Mouse (Mus musculus) urinary bladder, postnatal 4 days (tissue): ENCODE results near the gene Ankrd39.
A peak's percentile ranks its signal among the peaks of the same experiment; 100 is the strongest.
"Not testable (repeated sequence)": the region's sequence is repeated elsewhere in the genome, so short reads cannot be mapped to it uniquely, and the experiment has no call there.

Experiments
- DNase-seq, 2 experiments: peaks; one replicate each; pipeline ENCODE4 v3.0.0; 2021 to 2022; ENCODE audit warnings: low spot score in 2 of 2

Gene Ankrd39

DNA sequence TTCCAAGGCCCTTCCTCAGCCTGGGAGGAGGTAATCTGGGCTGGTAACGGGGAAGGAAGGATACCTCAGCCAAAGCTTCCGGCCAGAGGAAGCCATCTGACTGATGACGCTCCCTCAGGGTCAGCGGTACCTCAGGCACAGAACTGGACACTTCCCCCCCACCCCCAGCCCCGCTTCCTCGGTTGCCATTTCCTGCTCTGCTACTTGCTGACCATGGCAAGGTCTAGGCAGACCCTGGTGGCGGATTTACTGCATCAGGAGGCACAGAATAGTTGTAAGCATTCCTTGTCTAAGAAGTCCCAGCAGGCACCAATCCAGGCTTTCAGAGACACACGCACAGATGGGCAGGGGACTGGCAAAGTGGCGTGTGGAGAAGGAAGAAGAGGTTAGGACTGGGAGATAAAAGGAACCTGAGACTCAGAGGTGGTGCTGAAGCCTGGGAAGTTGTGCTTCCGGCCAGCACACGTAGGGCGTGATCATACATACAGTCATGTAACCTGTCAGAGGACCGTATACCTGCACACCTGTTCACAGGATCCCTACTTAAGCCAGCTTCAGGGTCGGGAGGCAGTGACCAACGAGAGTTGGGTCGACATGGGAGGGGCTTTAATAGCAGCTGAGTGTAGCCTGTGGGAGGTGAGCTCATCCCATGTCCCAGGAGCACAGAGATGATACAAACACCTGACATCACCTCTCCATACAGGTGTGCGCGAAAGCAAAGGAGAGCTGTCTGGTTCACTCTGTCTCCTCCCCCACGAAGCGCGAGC lies 7.6 kb upstream of the Ankrd39 start:
- no peak for DNase-seq

DNA sequence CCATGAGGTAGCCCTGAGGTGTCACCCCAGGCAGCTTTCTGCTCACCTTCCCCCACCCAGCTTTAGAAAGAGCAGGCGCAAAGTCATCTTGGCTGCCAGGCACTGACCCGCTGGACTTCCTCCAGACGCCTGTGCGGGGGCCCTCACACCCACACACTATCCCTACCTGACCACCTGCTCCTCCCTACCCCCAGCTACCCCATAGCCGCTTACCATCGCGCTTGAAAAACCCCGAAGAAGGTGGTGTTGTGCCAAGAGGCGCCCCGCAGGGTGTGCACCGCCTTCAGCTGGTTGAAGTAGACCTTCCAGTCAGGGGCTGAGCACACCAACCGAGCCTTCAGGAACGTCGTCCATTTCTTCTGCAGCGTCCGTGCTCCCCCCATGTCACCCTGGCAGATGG lies 5.3 kb upstream of the Ankrd39 start:
- no peak for DNase-seq

GRCm38 (mm10) chr1:36551904-36552303 lies 4.7 kb upstream of the Ankrd39 start:
- DNase-seq = no peak

DNA sequence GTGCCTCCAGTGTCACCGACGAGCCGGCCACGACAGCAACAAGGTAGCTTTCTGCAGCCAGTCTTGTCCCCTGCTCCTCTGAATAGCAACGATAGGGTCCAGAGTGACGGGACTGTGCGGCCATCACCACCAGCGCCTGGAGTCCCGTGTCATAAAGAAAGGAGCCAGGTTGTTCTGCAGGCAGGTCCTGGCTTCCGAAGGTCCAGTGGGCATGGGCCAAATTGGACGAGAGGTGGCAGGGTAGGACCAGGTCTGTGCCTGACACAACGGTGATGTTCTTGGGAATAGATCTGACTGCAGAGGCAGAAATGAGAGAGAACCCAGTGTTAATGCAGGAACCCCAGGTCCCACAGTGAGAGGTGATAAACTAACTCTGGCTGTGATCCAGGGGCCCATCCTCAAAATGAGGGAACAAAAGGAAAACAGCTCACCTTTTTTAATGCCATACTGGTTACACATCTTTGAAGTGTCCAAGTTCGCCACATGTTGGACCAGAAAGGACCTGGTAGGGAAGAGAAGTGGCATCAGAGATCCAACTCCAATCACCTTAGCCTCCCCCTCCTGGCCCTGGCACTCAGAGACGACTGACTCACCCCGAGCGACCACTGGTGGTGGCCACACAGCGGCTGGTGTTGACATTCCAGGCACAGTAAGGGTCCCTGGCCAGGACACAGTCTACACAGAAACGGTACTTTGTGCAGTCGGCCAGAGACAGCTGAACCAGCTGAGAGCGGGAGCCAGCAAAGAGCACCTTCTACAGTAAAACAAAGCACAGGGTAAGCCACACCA lies 3.0 kb upstream of the Ankrd39 start:
- DNase-seq = no peak

- DNase-seq = no peak
Measured at GRCm38 (mm10) chr1:36549491-36549890, 2.2 kb upstream of the Ankrd39 start.

DNA sequence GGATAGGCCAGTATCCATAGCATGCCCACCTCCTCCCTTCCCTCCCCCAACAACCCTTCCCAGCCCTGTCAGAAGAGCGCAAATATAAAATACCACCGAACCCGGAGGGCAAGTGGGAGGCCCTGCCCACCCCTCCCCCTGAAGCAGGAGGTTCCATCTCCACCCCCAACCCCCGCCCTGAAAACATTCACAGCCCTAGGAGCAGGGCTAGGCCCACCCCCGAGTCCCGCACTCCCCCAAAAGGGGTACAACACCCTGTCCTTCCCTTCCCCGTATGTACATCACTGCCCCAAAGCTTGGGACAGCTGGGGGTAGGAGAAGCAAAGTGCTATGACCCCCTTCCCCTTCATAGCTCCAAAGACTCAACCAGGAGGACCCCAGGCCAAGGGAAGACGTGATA lies 1.5 kb upstream of the Ankrd39 start:
- DNase-seq = no peak

DNA sequence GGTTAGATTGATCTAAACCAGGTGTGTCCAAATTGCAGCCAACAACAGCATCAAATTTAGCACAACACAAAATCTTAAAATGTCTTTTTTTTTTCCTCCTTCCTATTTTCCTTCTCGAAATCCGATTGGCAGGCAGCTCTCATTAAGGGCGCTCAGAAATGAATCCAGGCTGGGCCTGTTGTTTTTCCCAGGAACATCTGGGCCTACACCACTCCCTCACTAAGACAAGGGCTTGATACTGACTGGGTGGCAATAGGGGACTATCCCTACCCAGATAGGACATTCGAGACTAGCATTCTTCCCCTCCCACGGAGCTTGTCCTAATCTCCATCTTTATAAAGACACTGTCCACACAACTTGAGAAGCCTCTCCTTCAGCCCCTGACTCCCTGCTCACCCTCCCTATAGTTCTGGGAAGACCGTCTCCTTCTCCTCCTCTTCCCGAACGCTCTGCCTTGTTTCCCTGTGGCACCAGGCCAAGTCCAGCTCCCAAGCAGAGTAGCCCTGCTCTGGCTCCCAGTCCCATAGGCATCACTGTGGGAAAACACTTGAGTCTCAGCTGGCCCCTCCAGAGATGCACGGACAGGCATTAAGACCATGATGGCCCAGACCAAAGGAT lies 845 bp upstream of the Ankrd39 start:
- peak in 1 of 2 experiments; percentile 69 for DNase-seq

DNA sequence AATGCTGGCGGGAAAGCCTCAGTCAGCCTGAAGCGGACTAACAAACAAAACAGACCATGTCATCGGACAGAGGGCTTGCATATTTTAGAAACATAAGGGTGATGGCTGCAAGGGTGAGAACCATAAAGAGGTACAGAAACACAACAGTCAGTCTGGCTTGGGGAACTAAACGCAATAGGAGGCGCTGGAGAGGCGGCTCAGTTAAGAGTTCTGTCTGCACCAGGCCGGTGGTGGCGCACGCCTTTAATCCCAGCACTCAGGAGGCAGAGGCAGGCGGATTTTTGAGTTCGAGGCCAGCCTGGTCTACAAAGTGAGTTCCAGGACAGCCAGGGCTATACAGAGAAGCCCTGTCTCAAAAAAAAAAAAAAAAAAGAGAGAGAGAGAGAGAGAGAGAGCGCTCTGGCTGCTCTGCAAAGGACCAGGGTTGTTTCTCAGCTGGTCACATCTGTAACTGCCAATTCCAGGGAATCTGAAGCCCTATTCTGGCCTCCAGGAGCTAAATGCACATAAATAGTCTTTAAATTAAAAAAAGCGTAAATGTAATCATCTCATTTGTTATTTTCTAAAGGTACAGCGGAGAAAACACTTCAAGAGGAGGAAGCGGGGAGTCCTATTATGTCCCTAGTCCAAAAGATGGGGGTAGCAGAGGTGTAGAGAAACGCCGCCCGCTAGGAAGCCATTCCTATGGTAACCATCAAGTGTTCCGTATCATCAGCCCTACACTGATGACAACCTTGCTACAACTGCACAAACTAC lies 1.2 kb downstream of the Ankrd39 start:
- DNase-seq = no peak

- DNase-seq = no peak
Measured at GRCm38 (mm10) chr1:36545382-36545781, 1.9 kb downstream of the Ankrd39 start.

- DNase-seq = no peak
Measured at GRCm38 (mm10) chr1:36542925-36543324, 4.3 kb downstream of the Ankrd39 start.

DNA sequence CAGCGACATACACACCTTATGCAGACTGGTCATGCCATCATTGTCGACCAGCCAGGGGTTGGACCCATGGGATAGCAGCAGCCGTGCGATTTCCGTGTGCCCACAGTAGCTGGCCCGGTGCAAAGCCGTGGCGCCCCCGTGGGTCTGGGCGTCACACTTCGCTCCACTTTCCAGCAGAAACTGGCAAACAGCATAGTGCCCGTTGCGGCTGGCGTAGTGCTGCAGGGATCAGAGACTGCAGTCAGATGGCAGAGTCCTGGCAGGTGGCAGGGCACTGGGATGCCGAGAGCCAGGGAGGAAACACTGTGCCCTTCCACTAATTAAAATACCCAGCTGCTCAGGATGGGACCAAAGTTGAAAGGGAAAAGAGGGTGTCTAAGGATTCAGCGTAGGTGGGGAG lies 5.4 kb downstream of the Ankrd39 start:
- DNase-seq = no peak

DNA sequence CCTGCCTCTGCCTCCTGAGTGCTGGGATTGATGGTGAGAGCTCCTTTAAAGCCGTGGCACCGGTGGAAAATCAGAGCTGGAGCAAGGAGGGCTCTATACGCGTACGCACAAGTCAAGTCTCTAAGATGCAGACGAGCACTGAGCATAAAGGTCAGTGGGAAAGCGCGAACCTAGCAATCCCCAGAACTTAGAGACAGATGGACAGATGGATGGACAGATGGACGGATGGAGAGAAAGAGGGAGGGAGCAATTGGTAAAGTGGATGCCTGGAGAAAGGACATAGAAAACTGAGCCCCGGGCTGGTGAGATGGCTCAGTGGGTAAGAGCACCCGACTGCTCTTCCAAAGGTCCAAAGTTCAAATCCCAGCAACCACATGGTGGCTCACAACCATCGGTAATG lies 6.4 kb downstream of the Ankrd39 start:
- DNase-seq = no peak

GRCm38 (mm10) chr1:36540132-36540531 lies 7.1 kb downstream of the Ankrd39 start:
- no peak for DNase-seq

DNA sequence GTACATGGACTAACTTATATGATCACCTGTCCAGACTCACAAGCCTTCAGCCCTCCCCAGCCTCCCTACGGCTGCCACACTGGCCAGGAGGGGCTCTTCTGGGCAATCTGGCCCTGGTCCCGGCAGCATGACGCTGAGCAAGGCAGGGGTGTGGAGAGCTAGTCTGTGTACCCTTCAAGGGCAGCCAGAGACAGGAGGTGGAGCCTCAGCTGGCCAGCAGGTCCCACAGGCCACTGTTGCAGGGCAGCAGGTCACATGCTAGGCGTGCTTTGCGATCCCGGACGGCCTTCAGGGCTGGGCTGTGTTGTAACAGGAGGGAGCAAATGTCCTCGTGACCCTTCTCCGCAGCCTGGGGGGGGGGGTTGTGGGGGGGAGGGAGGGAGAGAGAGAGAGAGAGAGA lies 8.1 kb downstream of the Ankrd39 start, which contains the start of gene Gm42417:
TSS of gene Gm42417 (minus strand) at position 244 of the 400 bp plus-strand sequence.
- DNase-seq = peak in 1 of 2 experiments; percentile 44

DNA sequence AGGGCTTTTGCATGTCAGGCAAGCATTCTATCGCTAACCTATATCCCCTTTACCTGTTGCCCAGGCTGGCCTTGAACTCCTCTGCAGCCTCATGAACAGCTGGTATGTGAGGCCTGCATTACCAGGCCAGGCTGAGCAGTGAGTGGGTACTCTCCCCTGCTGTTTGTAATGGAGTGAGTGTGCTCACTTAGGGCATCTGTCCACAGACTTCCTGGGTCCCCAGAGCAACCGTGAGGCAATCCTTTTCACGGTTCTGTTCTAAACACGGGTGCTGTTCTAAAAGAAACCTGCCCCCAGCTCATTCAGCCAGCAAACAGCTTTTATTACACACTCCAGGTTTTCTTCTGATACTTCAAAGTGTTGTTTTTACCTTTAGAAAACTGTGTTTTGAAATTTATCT lies 8.5 kb downstream of the Ankrd39 start:
- no peak for DNase-seq

DNA sequence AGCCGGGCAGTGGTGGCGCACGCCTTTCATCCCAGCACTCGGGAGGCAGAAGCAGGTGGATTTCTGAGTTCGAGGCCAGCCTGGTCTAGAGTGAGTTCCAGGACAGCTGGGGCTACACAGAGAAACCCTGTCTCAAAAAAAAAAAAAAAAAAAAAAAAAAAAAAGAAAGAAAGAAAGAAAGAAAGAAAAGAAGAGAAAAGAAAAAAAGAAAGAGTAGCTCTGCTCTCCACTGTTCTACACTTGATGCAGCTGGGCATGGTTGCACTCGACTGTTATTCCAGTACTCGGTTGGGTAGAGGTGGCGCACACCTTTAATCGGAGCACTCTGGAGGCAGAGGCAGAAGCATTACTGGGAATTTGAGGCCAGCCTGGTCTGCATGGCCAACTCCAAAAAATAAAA lies 10.5 kb downstream of the Ankrd39 start, which contains the start of gene Ankrd23:
TSS of gene Ankrd23 (minus strand) at position 101 of the 400 bp plus-strand sequence.
- not testable (repeated sequence) for DNase-seq

- DNase-seq = no peak
Measured at GRCm38 (mm10) chr1:36536397-36536728, 10.9 kb downstream of the Ankrd39 start.

DNA sequence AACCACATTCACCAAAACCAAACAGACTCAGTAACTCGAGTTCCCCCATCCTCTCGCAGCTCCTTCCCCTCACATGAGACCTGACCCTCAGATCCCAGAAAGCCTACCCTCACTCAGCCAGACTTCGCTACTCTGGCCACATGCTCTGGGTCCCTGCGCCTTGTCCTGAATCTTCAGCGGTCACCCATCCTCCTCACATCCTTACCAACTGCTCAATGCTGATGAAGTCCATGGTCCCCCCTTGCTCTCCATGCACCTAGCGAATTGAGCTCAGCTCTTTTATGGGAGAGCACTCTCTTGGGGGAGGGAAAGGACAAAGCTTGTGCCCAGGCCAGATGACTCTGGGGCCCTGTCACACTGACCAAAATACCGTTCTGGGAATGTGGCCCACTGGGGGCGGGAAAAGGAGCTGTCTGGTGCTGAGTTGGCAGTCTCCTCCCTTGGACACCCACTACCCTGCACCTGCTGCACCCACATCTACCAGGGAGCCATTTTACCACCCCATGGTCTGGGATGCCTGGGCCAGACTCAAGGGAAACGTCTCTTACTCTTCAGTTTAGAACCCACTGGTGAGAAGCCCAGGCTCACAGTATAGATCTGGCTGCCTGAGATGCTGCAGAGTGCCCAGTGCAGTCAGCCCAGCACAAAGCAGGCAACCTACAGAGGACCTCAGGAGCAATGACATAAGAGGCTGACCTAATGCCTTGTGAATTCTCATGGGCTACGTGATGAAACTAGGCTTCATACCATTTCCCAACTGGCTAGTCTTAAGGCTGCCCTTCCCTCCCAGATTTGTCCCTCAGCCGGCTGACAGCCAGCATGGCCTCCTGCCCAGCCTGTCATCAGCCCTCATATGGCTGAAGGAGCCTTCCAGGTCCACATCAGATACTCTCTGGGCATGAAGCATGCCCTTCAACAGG lies 11.5 kb downstream of the Ankrd39 start:
- no peak for DNase-seq

DNA sequence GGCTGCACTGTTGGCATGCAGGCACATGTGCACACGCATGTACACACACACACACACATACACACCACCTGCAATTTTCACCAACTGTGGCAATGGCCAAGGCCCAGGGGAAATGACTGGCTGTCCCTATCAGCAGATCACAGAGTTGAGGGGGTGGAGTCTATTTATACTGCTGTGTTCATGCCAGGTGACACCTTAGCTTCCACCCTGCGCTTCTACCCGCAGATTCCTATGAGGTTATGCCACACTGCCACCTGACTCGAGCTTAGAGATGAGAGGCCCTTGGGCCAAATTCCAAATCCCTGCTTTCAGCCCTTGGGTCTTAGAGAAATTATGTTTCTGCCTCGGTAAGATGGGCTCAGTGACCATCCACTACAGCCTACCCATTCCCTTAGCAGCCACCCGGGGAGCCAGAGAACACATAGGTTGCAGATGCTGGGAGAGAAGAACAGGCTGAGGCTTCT lies 12.6 kb downstream of the Ankrd39 start:
- no peak for DNase-seq

- no peak for DNase-seq
Measured at GRCm38 (mm10) chr1:36533546-36533945, 13.7 kb downstream of the Ankrd39 start.

- DNase-seq = no peak
Measured at GRCm38 (mm10) chr1:36531461-36531860, 15.8 kb downstream of the Ankrd39 start.
